19 mouse cellular contexts compared by ENCODE assay signal in genomic region chr3:99959805-99960485, GRCm38 (mm10).
"Had no signal": no experiment of that assay in that cellular context is flagged by ENCODE, and none has a peak within 500 bp of the region (broad histone marks: within the 10 kb centered on the region; RNA-seq: fewer than 3 reads in every experiment).

No protein-coding gene starts in this region.

- H3K4me2 ChIP-seq: liver, embryonic 13.5 days; midbrain, embryonic 13.5 days; neural tube, embryonic 13.5 days had no signal

- H3K9me3 ChIP-seq: midbrain, embryonic 10.5 days; midbrain, embryonic 13.5 days; neural tube, embryonic 13.5 days had no signal

- H3K9ac ChIP-seq: liver, embryonic 13.5 days; midbrain, embryonic 13.5 days; neural tube, embryonic 13.5 days had no signal

- H3K4me3 ChIP-seq: layer of hippocampus, adult 2 months; liver, embryonic 13.5 days; megakaryocyte, embryonic 14.5 days; midbrain, embryonic 10.5 days; midbrain, embryonic 13.5 days; myocyte; neural tube, embryonic 13.5 days had no signal

- ATAC-seq: lung, postnatal 0 days; midbrain, embryonic 13.5 days; midbrain, embryonic 16.5 days had no signal

- H3K36me3 ChIP-seq: liver, embryonic 13.5 days; midbrain, embryonic 10.5 days; midbrain, embryonic 13.5 days; neural tube, embryonic 13.5 days had no signal

- H3K27me3 ChIP-seq: liver, embryonic 13.5 days; megakaryocyte, embryonic 14.5 days; midbrain, embryonic 13.5 days; neural tube, embryonic 13.5 days had no signal

- DNase-seq: kidney, adult 18-20 months; kidney, adult 9 months; kidney, postnatal 25 days; layer of hippocampus, adult 9-11 months; liver, embryonic 13.5 days; lung, adult 2 months; right cerebral cortex, postnatal 25 days; spleen, adult 18-20 months; thymus, adult 18-20 months; thymus, postnatal 36 days had no signal

- H3K27ac ChIP-seq: kidney, postnatal 0 days; layer of hippocampus, adult 2 months; liver, embryonic 13.5 days; midbrain, embryonic 10.5 days; midbrain, embryonic 13.5 days; neural tube, embryonic 13.5 days had no signal

- H3K4me1 ChIP-seq: liver, embryonic 13.5 days; megakaryocyte, embryonic 14.5 days; midbrain, embryonic 10.5 days; neural tube, embryonic 13.5 days had no signal
